Mouse (Mus musculus) ES-Bruce4 (cell line): ENCODE data around the gene Rpl14.

Experiments
- CTCF ChIP-seq: IDR thresholded peaks from one replicate; pipeline ENCODE4 v1.8.1; 2011; ENCODE audit warnings: low read depth, low read length
- EP300 ChIP-seq: IDR thresholded peaks from 2 replicates; pipeline ENCODE4 v1.6.1; 2011; ENCODE audit warnings: low read depth, low read length; ENCODE audit not compliant: insufficient read depth
- POLR2A ChIP-seq: IDR thresholded peaks from one replicate; pipeline ENCODE4 v1.8.1; 2011; ENCODE audit warnings: low read length; ENCODE audit not compliant: insufficient read depth

DNA sequence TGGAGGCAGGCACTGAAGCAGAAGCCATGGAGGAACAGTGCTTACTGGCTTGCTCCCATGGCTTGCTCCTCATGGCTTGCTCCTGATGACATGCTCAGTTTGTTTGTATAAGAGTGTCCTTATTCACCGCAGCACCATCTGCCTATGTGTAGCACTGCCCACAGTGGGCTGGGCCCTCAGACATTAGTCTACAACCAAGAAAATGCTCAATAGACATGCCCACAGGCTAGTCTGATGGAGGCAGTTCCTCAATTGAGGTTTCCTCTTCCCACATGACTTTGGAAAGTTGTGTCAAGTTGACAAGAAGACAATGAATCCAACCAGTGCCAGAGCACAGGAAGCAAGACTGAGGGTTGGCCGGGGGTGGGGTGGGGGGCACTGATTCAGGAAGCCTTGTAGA, 25.2 kb upstream of the Rpl14 start:
- TF ChIP-seq CTCF (no peak), POLR2A (no peak), EP300 (no peak)
